Mouse (Mus musculus) limb, embryonic 14.5 days (tissue): ENCODE results near the gene Pam. TPM values are rescaled to one million over a fixed set of nuclear protein-coding genes. Genes with fewer than 3 reads are reported as not detected.

Experiments
- ATAC-seq: fragments of 200-750 bp; cut with Nextera tagmentation; 2 replicates; pipeline ENCODE4 v1.8.0; 2017; ENCODE audit warnings: low read depth, moderate number of reproducible peaks, moderate TSS enrichment; ENCODE audit not compliant: low FRiP score
- DNase-seq: peaks from one replicate; pipeline ENCODE4 v3.0.0-alpha.2; 2015; ENCODE audit warnings: low spot score
- H3K27ac ChIP-seq: fragments of 300-500 bp; sonication (generic); replicated peaks from 2 replicates; pipeline ENCODE4 v1.5.1; 2014; ENCODE audit warnings: low read depth, mild to moderate bottlenecking, low read length, moderate library complexity, mixed read lengths
- H3K27me3 ChIP-seq: fragments of 300-500 bp; sonication (generic); 2 replicates; pipeline ENCODE4 v1.6.1; 2014; ENCODE audit warnings: low read length, mixed read lengths; ENCODE audit not compliant: control insufficient read depth, insufficient read depth
- H3K36me3 ChIP-seq: fragments of 300-500 bp; sonication (generic); 2 replicates; pipeline ENCODE4 v1.6.1; 2014; ENCODE audit warnings: mild to moderate bottlenecking, low read length, moderate library complexity, mixed read lengths; ENCODE audit not compliant: control insufficient read depth, insufficient read depth
- H3K4me1 ChIP-seq: fragments of 300-500 bp; sonication (generic); 2 replicates; pipeline ENCODE4 v1.6.1; 2014; ENCODE audit warnings: antibody characterized with exemption, low read length, mixed read lengths; ENCODE audit not compliant: control insufficient read depth, insufficient read depth
- H3K4me2 ChIP-seq: fragments of 300-500 bp; sonication (generic); replicated peaks from 2 replicates; pipeline ENCODE4 v1.6.1; 2014; ENCODE audit warnings: low read depth, mild to moderate bottlenecking, low read length, moderate library complexity; ENCODE audit not compliant: severe bottlenecking
- H3K4me3 ChIP-seq: fragments of 300-500 bp; sonication (generic); replicated peaks from 2 replicates; pipeline ENCODE4 v1.5.1; 2014; ENCODE audit warnings: low read length
- H3K9ac ChIP-seq: fragments of 300-500 bp; sonication (generic); 2 replicates; pipeline ENCODE4 v1.6.1; 2014; ENCODE audit warnings: mild to moderate bottlenecking, low read depth, low read length, moderate library complexity; ENCODE audit not compliant: severe bottlenecking
- H3K9me3 ChIP-seq: fragments of 300-500 bp; sonication (generic); 2 replicates; pipeline ENCODE4 v1.6.1; 2016; ENCODE audit warnings: low read length; ENCODE audit not compliant: control insufficient read depth
- POLR2A ChIP-seq: fragments of 200-500 bp; IDR thresholded peaks from 2 replicates; pipeline ENCODE4 v1.8.0; 2012; ENCODE audit warnings: inconsistent platforms, mild to moderate bottlenecking, moderate library complexity, borderline replicate concordance; ENCODE audit not compliant: insufficient read depth, insufficient read length; ENCODE audit errors: extremely low read depth
- WGBS: fragments of 180-500 bp; shearing (Covaris S2); extraction: QIAGEN DNeasy Blood & Tissue Kit; methylation state at CpG from one replicate; pipeline ENCODE4 v1.1.7; 2014; 5-methylcytosine and 5-hydroxymethylcytosine counted together
- polyA plus RNA-seq, 2 experiments: library from polyadenylated mRNA; depleted of rRNA in 1 of 2; stranded (reverse) in 1 of 2; unstranded in 1 of 2; fragments of >200 nt; fragmentation: Nextera tagmentation in 1 of 2; extraction: Ambion mirVana in 1 of 2; gene quantifications; 2 replicates each; pipeline versions ENCODE4 v1.2.1 to v1.2.3; 2012 to 2014

The Pam gene
- polyA plus RNA-seq, 2 experiments = 37.8 to 54.1 TPM

- DNase-seq (no peak), ATAC-seq (no peak)
- Histone ChIP-seq H3K9me3 (no peaks in the 10 kb centered on the region), H3K27me3 (no peaks in the 10 kb centered on the region), H3K9ac (no peak overlapping the region), H3K36me3 (no peaks in the 10 kb centered on the region), H3K27ac (no peak overlapping the region), H3K4me3 (no peak overlapping the region), H3K4me2 (no peak overlapping the region), H3K4me1 (0 out of 2 replicates have a peak, but pooled peaks cover under 1% of the 10 kb centered on the region)
- WGBS = 87% methylated on average over 5 of the region's 5 CpGs
- TF ChIP-seq POLR2A = no peak
Measured at GRCm38 (mm10) chr1:98089336-98089975, 6.0 kb downstream of the Pam start.

GRCm38 (mm10) chr1:98086456-98086855 is 9.0 kb downstream of the Pam start:
- no peak for DNase-seq
- Histone ChIP-seq H3K9ac (no peak overlapping the region), H3K36me3 (no peaks in the 10 kb centered on the region), H3K27me3 (no peaks in the 10 kb centered on the region), H3K27ac (no peak overlapping the region), H3K4me2 (no peak overlapping the region), H3K4me1 (peaks cover 2% of the 10 kb centered on the region), H3K9me3 (no peaks in the 10 kb centered on the region), H3K4me3 (no peak overlapping the region)
- TF ChIP-seq POLR2A = no peak
- whole genome bisulfite sequencing = 63% methylated on average over 3 of the region's 3 CpGs
- ATAC-seq = no peak

- 67% methylated on average over 13 of the region's 13 CpGs for WGBS
- Histone ChIP-seq H3K4me3 (no peak overlapping the region), H3K36me3 (no peaks in the 10 kb centered on the region), H3K4me1 (peaks cover 2% of the 10 kb centered on the region), H3K27ac (no peak overlapping the region), H3K9me3 (no peaks in the 10 kb centered on the region), H3K4me2 (no peak overlapping the region), H3K27me3 (no peaks in the 10 kb centered on the region), H3K9ac (no peak overlapping the region)
- DNase-seq (no peak), ATAC-seq (no peak)
- TF ChIP-seq POLR2A = no peak
Measured at GRCm38 (mm10) chr1:98084596-98085274, 10.7 kb downstream of the Pam start.

GRCm38 (mm10) chr1:98083508-98083907 is 11.9 kb downstream of the Pam start:
- Histone ChIP-seq H3K27me3 (no peaks in the 10 kb centered on the region), H3K27ac (no peak overlapping the region), H3K4me1 (peaks cover 2% of the 10 kb centered on the region), H3K9ac (no peak overlapping the region), H3K4me2 (no peak overlapping the region), H3K9me3 (no peaks in the 10 kb centered on the region), H3K36me3 (no peaks in the 10 kb centered on the region), H3K4me3 (no peak overlapping the region)
- no peak for ATAC-seq
- TF ChIP-seq POLR2A = no peak
- no peak for DNase-seq
- 48% methylated on average over 3 of the region's 3 CpGs for WGBS

GRCm38 (mm10) chr1:98082988-98083387 is 12.5 kb downstream of the Pam start:
- no peak for TF ChIP-seq POLR2A
- Histone ChIP-seq H3K27me3 (no peaks in the 10 kb centered on the region), H3K9me3 (no peaks in the 10 kb centered on the region), H3K9ac (no peak overlapping the region), H3K4me1 (peaks cover 2% of the 10 kb centered on the region), H3K36me3 (no peaks in the 10 kb centered on the region), H3K4me2 (no peak overlapping the region), H3K27ac (no peak overlapping the region), H3K4me3 (no peak overlapping the region)
- 48% methylated on average over 6 of the region's 6 CpGs for WGBS
- no peak for DNase-seq
- no peak for ATAC-seq
